Mouse (Mus musculus) forebrain, embryonic 12.5 days (tissue): ENCODE data around the gene Tbc1d16. TPM values are rescaled to one million over a fixed set of nuclear protein-coding genes. Genes with fewer than 3 reads are reported as not detected.

Experiments
- microRNA-seq: library from miRNA; unstranded; fragments of <30 nt; microRNA quantifications from one replicate; pipeline ENCODE4, GENCODE M21; 2017
- polyA plus RNA-seq: library from polyadenylated mRNA; unstranded; fragments of >200 nt; fragmentation: Nextera tagmentation; extraction: Ambion mirVana; gene quantifications from 2 replicates; pipeline ENCODE4 v1.2.1, GENCODE M21; 2016

Gene Tbc1d16
- polyA plus RNA-seq, 1 experiment from 2014 or later: 28.1 TPM

Small RNA genes lying within 50 kb of the gene (microRNA-seq; reads per million reads assigned to microRNA genes)
- 5.3 reads per million, percentile 20 among the genes with 10 or more reads in this experiment for gene Mir6934

Other genes starting within 250 kb of the Tbc1d16 start
- gene Enpp7, start 240.3 kb downstream of the Tbc1d16 start, polyA plus RNA-seq: not detected in 2 replicates
- 84.2 and 89.3 TPM in 2 replicates for gene Cbx2, start 205.5 kb downstream of the Tbc1d16 start, polyA plus RNA-seq
- gene Cbx8, start 187.5 kb downstream of the Tbc1d16 start, polyA plus RNA-seq: 11.5 and 11.7 TPM in 2 replicates
- 12.7 and 14.5 TPM in 2 replicates for gene Cbx4, start 142.3 kb downstream of the Tbc1d16 start, polyA plus RNA-seq
- 20.7 TPM in 2 replicates for gene Ccdc40, start 73 bp upstream of the Tbc1d16 start, polyA plus RNA-seq
- gene Gaa, start 39.4 kb upstream of the Tbc1d16 start, polyA plus RNA-seq: 31.6 and 33.3 TPM in 2 replicates
- 366 and 368 TPM in 2 replicates for gene Eif4a3, start 71.6 kb upstream of the Tbc1d16 start, polyA plus RNA-seq
- 0.06 and 0.13 TPM in 2 replicates for gene Card14, start 79.3 kb upstream of the Tbc1d16 start, polyA plus RNA-seq
- 4.4 and 6.2 TPM in 2 replicates for gene Sgsh, start 127.0 kb upstream of the Tbc1d16 start, polyA plus RNA-seq
- 5.1 and 6.3 TPM in 2 replicates for gene Slc26a11, start 127.1 kb upstream of the Tbc1d16 start, polyA plus RNA-seq
- gene Rnf213, start 164.6 kb upstream of the Tbc1d16 start, polyA plus RNA-seq: 1.9 and 2.0 TPM in 2 replicates